Mouse (Mus musculus) heart, adult 2 months (tissue): Measurements from ENCODE around the gene Mrpl42. TPM values are rescaled to one million over a fixed set of nuclear protein-coding genes. Genes with fewer than 3 reads are reported as not detected.

Experiments used
- DNase-seq, 2 experiments: peaks; one replicate each; pipeline ENCODE4 v3.0.0; 2021
- H3K27ac ChIP-seq: fragments of 200-600 bp; 2 replicates; pipeline ENCODE4 v1.8.1; 2022
- H3K27me3 ChIP-seq: fragments of 200-500 bp; 2 replicates; pipeline ENCODE4 v1.6.1; 2012; ENCODE audit warnings: mild to moderate bottlenecking, low read length, inconsistent platforms, mixed read lengths; ENCODE audit not compliant: control insufficient read depth, insufficient read depth
- H3K36me3 ChIP-seq: fragments of 200-500 bp; 2 replicates; pipeline ENCODE4 v1.6.1; 2012; ENCODE audit warnings: low read length, inconsistent platforms; ENCODE audit not compliant: control insufficient read depth, insufficient read depth
- H3K4me1 ChIP-seq: fragments of 200-500 bp; 2 replicates; pipeline ENCODE4 v1.6.1; 2011; ENCODE audit warnings: low read length; ENCODE audit not compliant: control insufficient read depth, insufficient read depth
- H3K4me3 ChIP-seq: fragments of 200-600 bp; 2 replicates; pipeline ENCODE4 v1.8.1; 2022
- H3K79me2 ChIP-seq: fragments of 200-500 bp; replicated peaks from 2 replicates; pipeline ENCODE4 v1.6.1; 2012; ENCODE audit warnings: mild to moderate bottlenecking, inconsistent platforms, low read length, moderate library complexity, mixed read lengths; ENCODE audit not compliant: control insufficient read depth, insufficient read depth
- H3K9ac ChIP-seq: fragments of 200-500 bp; 2 replicates; pipeline ENCODE4 v1.6.1; 2012; ENCODE audit warnings: low read depth, mild to moderate bottlenecking, control low read depth, inconsistent platforms, low read length, mixed read lengths
- CTCF ChIP-seq: fragments of 200-600 bp; IDR thresholded peaks from 2 replicates; pipeline ENCODE4 v1.8.1; 2022; ENCODE audit warnings: antibody characterized with exemption, mild to moderate bottlenecking, moderate library complexity
- EP300 ChIP-seq: fragments of 200-500 bp; IDR thresholded peaks from 2 replicates; pipeline ENCODE4 v1.6.1; 2011; ENCODE audit warnings: low read depth, low read length, control low read depth; ENCODE audit not compliant: insufficient read depth
- POLR2A ChIP-seq: fragments of 200-500 bp; IDR thresholded peaks from 2 replicates; pipeline ENCODE4 v1.6.1; 2011; ENCODE audit warnings: mild to moderate bottlenecking, low read depth, low read length, control low read depth; ENCODE audit not compliant: insufficient read depth
- WGBS: fragments of 180-500 bp; shearing (Covaris S2); methylation state at CpG from one replicate; pipeline ENCODE4 v1.1.7; 2018; 5-methylcytosine and 5-hydroxymethylcytosine counted together
- intact Hi-C: fragments of 180-260 bp; cut with DNase I; formaldehyde crosslinking; loops from one replicate; pipeline ENCODE4 v1.15.1; 2025
- polyA plus RNA-seq: library from polyadenylated mRNA; depleted of rRNA; stranded (reverse); fragments of >200 nt; gene quantifications from 2 replicates; pipeline ENCODE4 v1.2.3, GENCODE M21; 2012
- total RNA-seq, 2 experiments: library from RNA; stranded (reverse); gene quantifications; 2 replicates each; pipeline ENCODE4 v1.2.3; 2021

Mrpl42 gene
- total and polyA plus RNA-seq, 3 experiments = 426 to 684 (median 448) TPM

DNA sequence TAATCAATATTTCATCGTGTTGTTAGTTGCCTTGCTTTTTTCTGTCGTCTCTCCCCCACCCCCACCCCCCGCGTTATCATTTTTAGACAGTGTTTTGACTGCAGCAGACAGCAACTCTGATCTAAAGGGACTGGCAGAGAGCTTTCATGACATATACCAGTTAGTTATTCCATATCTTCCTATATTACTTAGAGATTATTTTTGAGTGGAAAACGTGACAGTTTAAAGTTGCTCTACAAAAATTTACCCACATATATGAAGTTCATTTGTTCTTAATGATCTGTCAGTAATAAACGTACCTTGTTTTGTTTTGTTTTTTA lies 34.4 kb upstream of the Mrpl42 start:
- Histone ChIP-seq H3K79me2 (peaks cover 4% of the 10 kb centered on the region), H3K27ac (no peak overlapping the region), H3K4me1 (peaks cover 7% of the 10 kb centered on the region), H3K36me3 (peaks cover 18% of the 10 kb centered on the region), H3K4me3 (no peak overlapping the region), H3K9ac (no peak overlapping the region), H3K27me3 (no peaks in the 10 kb centered on the region)
- no peak for DNase-seq
- whole genome bisulfite sequencing = 70% methylated on average over 6 of the region's 6 CpGs
- no peak for TF ChIP-seq POLR2A
- no peak for TF ChIP-seq CTCF
- no peak for TF ChIP-seq EP300
- intact Hi-C loops = no loop called here

DNA sequence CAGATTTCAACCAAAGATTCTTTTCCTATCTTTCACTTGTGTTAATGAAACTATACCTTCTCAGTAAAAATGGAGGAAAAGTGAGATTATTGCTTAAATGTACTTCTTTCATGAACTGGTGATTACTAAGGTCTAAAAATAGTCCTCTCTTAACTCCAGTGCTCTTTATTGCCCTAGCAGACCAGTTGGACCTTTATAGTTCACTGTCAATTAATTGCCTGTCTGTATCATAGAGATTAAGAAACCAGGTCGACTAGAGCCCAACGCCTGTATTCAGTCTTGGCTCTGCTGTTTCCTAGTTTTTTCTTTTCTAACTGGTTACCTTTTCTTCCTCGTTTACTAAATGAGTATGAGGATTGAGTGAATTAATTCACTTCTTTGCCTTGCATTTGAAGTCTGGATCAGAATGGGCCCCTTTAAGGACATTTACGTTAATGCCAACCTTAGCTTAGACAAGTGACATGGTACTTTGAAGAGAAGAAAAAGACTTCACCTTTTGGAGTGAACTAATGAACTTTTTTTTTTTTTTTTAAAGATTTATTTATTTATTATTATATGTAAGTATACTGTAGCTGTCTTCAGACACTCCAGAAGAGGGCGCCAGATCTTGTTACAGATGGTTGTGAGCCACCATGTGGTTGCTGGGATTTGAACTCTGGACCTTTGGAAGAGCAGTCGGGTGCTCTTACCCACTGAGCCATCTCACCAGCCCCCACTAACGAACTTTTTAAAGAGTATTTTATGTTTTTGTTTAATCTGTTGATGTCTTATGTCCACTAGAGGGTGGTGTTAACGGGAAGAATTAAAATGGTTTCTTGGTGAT lies 33.9 kb upstream of the Mrpl42 start:
- DNase-seq = no peak
- H3K27me3 ChIP-seq = no peaks in the 10 kb centered on the region
- peaks cover 4% of the 10 kb centered on the region for H3K79me2 ChIP-seq
- H3K4me1 ChIP-seq = peaks cover 7% of the 10 kb centered on the region
- peak overlapping the region; percentile 2 for H3K27ac ChIP-seq
- H3K9ac ChIP-seq = no peak overlapping the region
- WGBS = 79% methylated on average over 8 of the region's 8 CpGs
- intact Hi-C loops = no loop called here
- no peak for TF ChIP-seq EP300
- TF ChIP-seq CTCF = peak; percentile 47
- H3K4me3 ChIP-seq = no peak overlapping the region
- H3K36me3 ChIP-seq = peaks cover 22% of the 10 kb centered on the region

DNA sequence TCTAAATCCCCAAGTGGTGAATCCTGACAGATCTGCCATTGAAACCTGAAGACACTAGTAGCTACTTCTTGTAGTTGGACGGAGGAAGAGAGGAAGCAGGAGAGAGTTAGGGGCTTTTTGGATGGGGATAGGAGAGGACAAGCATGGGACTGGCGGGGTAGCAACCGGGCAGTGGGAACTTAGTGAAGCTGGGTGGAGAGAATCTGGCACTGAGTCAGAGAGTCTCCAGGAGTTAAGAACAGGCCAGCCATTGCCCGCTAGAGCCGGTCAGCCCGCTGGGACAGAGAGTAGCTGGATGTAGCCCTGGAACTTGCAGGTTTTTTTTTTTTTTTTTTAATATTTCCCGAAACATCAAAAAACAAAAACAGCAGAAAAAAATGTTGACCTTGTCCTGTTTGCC lies 31.6 kb upstream of the Mrpl42 start:
- intact Hi-C loops = no loop called here
- H3K79me2 ChIP-seq = peaks cover 8% of the 10 kb centered on the region
- H3K9ac ChIP-seq = no peak overlapping the region
- no peaks in the 10 kb centered on the region for H3K27me3 ChIP-seq
- H3K27ac ChIP-seq = peak overlapping the region; percentile 8
- no peak overlapping the region for H3K4me3 ChIP-seq
- TF ChIP-seq CTCF (no peak), EP300 (no peak), POLR2A (no peak)
- DNase-seq = peak in 1 of 2 experiments; percentile 36
- H3K4me1 ChIP-seq = peaks cover 12% of the 10 kb centered on the region
- 48% methylated on average over 7 of the region's 7 CpGs for WGBS
- H3K36me3 ChIP-seq = peaks cover 29% of the 10 kb centered on the region

DNA sequence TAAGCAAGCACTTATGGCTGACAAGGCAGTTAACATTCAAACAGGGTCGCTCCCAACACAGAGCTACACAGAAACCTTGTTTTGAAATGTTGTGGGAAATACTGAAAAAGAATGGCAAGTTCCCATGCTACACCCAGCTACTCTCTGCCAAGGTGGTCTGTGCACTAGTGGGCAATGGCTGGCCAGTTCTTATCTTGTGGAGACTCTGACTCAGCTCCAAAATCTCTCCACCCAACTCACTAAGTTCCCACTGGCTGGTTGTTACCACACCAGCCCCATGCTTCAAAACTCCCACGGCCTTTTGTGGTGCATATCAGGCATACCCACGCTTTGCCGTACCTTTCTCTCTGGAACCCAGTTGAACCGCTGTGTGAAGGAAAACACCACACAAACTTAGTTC lies 31.2 kb upstream of the Mrpl42 start:
- peaks cover 8% of the 10 kb centered on the region for H3K79me2 ChIP-seq

DNA sequence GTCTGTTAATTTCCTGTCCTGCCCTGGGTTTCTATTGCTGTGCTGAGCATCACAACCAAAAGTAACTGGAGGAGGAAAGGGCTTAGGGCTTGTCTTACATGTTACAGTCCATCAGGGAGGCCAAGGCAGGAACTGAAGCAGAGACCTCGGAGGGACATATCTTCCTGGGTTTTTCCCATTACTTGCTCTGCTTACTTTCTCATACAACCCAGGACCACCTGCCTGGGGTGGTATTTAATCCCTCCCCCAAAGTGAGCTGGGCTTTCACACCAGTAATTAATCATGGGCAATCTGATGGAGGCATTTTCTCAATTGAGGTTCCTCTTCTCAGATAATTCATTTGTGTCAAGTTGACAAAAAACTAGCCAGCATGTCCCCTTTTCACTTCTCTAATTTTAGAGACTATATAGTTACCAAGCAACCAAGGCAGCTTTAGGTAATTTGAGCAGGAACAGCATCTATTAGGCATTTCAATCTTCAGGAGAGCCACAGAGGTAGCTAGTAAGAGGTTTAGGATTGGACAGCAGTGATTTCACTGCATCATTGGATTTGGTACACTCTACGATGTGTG lies 28.9 kb upstream of the Mrpl42 start:
- no peak for DNase-seq
- WGBS = 56% methylated on average over 2 of the region's 2 CpGs
- H3K27me3 ChIP-seq = no peaks in the 10 kb centered on the region
- no peak for TF ChIP-seq CTCF
- TF ChIP-seq POLR2A = no peak
- no peak for TF ChIP-seq EP300
- H3K4me1 ChIP-seq = peaks cover 16% of the 10 kb centered on the region
- H3K79me2 ChIP-seq = peaks cover 8% of the 10 kb centered on the region
- H3K4me3 ChIP-seq = no peak overlapping the region
- H3K9ac ChIP-seq = no peak overlapping the region
- H3K27ac ChIP-seq = peak overlapping the region; percentile 8; the same call in 1 of the 2 replicates
- H3K36me3 ChIP-seq = peaks cover 29% of the 10 kb centered on the region
- intact Hi-C loops = no loop called here

More for the DNA sequence above, 31.2 kb upstream of the Mrpl42 start:
- Histone ChIP-seq H3K36me3 (peaks cover 29% of the 10 kb centered on the region), H3K9ac (no peak overlapping the region), H3K27ac (peak overlapping the region; percentile 8), H3K27me3 (no peaks in the 10 kb centered on the region), H3K4me1 (peaks cover 12% of the 10 kb centered on the region), H3K4me3 (no peak overlapping the region)
- peak in 1 of 2 experiments; percentile 26 for DNase-seq
- intact Hi-C loops = no loop called here
- no peak for TF ChIP-seq POLR2A
- no peak for TF ChIP-seq EP300
- no peak for TF ChIP-seq CTCF
- WGBS = 67% methylated on average over 5 of the region's 5 CpGs

DNA sequence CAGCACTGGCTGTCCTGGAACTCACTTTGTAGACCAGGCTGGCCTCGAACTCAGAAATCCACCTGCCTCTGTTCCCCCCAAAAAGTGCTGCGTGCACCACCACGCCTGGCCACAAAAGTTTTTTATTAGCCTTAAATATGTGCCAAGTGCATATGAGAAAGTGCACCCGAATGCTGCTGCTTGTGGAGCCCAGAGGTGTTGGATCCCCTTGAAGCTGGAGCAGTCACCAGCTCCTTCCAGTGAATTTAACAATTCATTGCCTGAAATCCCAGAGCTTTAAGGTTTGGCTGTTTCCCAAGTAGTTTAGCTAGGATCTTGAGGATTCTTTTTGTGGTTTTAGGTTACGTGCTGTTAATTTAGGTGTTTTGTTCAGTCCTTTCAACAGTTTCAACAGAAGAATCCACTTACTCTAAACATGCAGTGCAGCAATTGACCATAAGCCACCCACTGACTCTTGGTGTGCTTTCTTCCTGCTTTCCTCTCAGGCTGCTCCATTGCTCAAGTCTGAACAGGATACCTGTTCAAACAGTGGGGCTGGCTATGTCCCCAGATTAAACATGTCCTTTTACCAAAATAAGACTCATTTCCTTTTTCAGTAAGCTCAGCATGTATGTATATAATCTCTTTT lies 24.9 kb upstream of the Mrpl42 start:
- Histone ChIP-seq H3K4me1 (peaks cover 12% of the 10 kb centered on the region), H3K9ac (no peak overlapping the region), H3K27me3 (no peaks in the 10 kb centered on the region), H3K27ac (no peak overlapping the region), H3K79me2 (peaks cover 12% of the 10 kb centered on the region; the same call in 1 of the 2 replicates), H3K36me3 (peaks cover 23% of the 10 kb centered on the region), H3K4me3 (no peak overlapping the region)
- no peak for DNase-seq
- TF ChIP-seq EP300 (no peak), CTCF (no peak), POLR2A (no peak)
- intact Hi-C loops = no loop called here
- WGBS = 81% methylated on average over 5 of the region's 5 CpGs
